Mouse (Mus musculus) lung, embryonic 16.5 days (tissue): ENCODE measurements at regions not wholly inside any gene's neighbourhood (a gene's known extent, or its start where the extent isn't known, plus 50 kb on each side); places are given as distances from the start of the nearest gene placed in this dataset.

Experiments used
- ATAC-seq: fragments of 200-750 bp; cut with Nextera tagmentation; 2 replicates; pipeline ENCODE4 v1.8.0; 2017; ENCODE audit warnings: low read depth, mild to moderate bottlenecking, moderate library complexity
- H3K27ac ChIP-seq: fragments of 300-500 bp; sonication (generic); 2 replicates; pipeline ENCODE4 v1.5.1; 2014; ENCODE audit warnings: mild to moderate bottlenecking, control low read depth, low read length
- H3K27me3 ChIP-seq: fragments of 300-500 bp; sonication (generic); 2 replicates; pipeline ENCODE4 v1.6.1; 2014; ENCODE audit warnings: low read depth, low read length, mixed read lengths; ENCODE audit not compliant: control insufficient read depth, insufficient read depth
- H3K36me3 ChIP-seq: fragments of 300-500 bp; sonication (generic); 2 replicates; pipeline ENCODE4 v1.6.1; 2014; ENCODE audit warnings: low read length; ENCODE audit not compliant: control insufficient read depth, insufficient read depth
- H3K4me1 ChIP-seq: fragments of 300-500 bp; sonication (generic); replicated peaks from 2 replicates; pipeline ENCODE4 v1.6.1; 2014; ENCODE audit warnings: low read length, mixed read lengths; ENCODE audit not compliant: control insufficient read depth, insufficient read depth
- H3K4me2 ChIP-seq: fragments of 300-500 bp; sonication (generic); 2 replicates; pipeline ENCODE4 v1.6.1; 2014; ENCODE audit warnings: low read depth, low read length, control low read depth
- H3K4me3 ChIP-seq: fragments of 300-500 bp; sonication (generic); 2 replicates; pipeline ENCODE4 v1.5.1; 2014; ENCODE audit warnings: mild to moderate bottlenecking, low read length, control low read depth
- H3K9ac ChIP-seq: fragments of 300-500 bp; sonication (generic); 2 replicates; pipeline ENCODE4 v1.6.1; 2014; ENCODE audit warnings: low read length, control low read depth
- H3K9me3 ChIP-seq: fragments of 300-500 bp; sonication (generic); 2 replicates; pipeline ENCODE4 v1.6.1; 2016; ENCODE audit warnings: low read length; ENCODE audit not compliant: control insufficient read depth
- WGBS: fragments of 180-500 bp; shearing (Covaris S2); extraction: QIAGEN DNeasy Blood & Tissue Kit; methylation state at CpG from one replicate; pipeline ENCODE4 v1.1.7; 2014; 5-methylcytosine and 5-hydroxymethylcytosine counted together

DNA sequence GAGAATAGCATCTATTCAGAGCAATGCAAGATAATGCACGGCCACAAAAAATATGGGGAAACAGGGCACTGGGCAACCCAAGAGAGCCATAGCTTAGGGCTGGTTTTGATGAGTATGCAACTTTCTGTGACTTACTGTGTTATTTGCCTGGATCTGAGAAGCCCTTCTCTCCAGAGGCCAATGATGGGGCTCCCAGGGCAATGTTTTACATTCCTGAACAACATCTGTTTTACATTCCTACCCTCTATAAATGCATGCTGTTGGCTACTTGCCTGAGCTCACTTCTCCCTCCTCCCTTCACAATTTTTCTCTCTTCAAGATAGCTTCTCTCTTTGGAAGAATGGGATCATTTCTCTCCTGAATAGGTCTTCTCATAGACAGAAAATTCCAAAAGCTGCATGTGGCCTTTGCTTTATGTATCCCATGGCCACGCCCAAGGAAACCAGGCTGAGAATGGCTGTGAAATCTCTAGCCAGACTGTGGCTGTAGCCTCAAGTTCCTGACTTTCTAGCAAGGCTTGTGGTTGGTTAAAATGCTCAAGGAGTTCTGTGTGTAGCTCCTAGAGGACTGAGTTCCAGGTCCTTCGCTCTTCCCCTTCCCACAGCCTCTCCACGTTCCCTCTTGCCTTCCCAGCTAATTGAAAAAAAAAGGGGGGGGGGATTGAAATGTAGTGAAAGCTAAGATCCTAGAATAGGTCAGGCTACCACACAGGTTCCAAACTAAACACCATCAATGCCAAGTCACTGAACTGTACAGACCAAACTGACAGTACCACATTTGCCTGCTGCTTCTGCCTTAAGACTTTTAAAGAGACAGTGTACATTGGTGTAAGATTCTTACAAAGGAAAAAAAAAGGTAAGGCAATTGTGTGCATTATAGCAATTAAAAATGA lies 312.7 kb upstream of the Auts2 start:
- ATAC-seq: peak; percentile 51; the same call in 1 of the 2 replicates
- no peak overlapping the region for H3K4me2 ChIP-seq
- WGBS: 76% methylated on average over 4 of the region's 4 CpGs

DNA sequence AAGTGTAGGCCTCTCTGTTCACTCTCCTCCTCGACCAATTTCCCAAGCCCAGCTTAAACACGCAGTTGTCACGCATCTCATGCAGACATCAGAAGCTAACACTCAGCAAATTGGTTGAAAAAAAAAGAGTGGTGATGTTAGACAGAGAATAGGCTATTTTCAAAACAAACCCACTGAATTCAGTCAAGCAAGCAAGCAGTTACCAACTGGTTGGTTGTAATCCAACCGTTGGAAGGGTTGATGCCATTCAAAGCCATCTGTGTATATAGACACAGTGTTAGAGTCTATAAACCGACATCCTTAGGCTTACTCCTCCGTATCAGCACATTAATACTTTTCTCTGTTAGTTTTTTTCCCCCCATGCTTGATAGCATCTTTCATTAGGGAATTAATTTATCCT lies 307.6 kb upstream of the Auts2 start:
- Histone ChIP-seq H3K36me3 (no peaks in the 10 kb centered on the region), H3K4me1 (no peaks in the 10 kb centered on the region), H3K27me3 (no peaks in the 10 kb centered on the region), H3K9me3 (no peaks in the 10 kb centered on the region), H3K4me3 (no peak overlapping the region), H3K9ac (no peak overlapping the region), H3K27ac (no peak overlapping the region), H3K4me2 (no peak overlapping the region)
- WGBS: 73% methylated on average over 6 of the region's 6 CpGs
- ATAC-seq: no peak

More for the DNA sequence above, 312.7 kb upstream of the Auts2 start:
- H3K27ac ChIP-seq: no peak overlapping the region
- H3K4me3 ChIP-seq: no peak overlapping the region
- no peaks in the 10 kb centered on the region for H3K9me3 ChIP-seq
- H3K9ac ChIP-seq: no peak overlapping the region
- no peaks in the 10 kb centered on the region for H3K4me1 ChIP-seq
- no peaks in the 10 kb centered on the region for H3K36me3 ChIP-seq
- no peaks in the 10 kb centered on the region for H3K27me3 ChIP-seq

- no peak for ATAC-seq
- H3K4me1 ChIP-seq: no peaks in the 10 kb centered on the region
- no peaks in the 10 kb centered on the region for H3K36me3 ChIP-seq
- H3K27me3 ChIP-seq: no peaks in the 10 kb centered on the region
- H3K9ac ChIP-seq: no peak overlapping the region
- no peak overlapping the region for H3K4me3 ChIP-seq
- no peak overlapping the region for H3K27ac ChIP-seq
- 48% methylated on average over 3 of the region's 3 CpGs for whole genome bisulfite sequencing
- H3K4me2 ChIP-seq: no peak overlapping the region
- H3K9me3 ChIP-seq: no peaks in the 10 kb centered on the region
Measured at GRCm38 (mm10) chr5:132848086-132848485, 304.9 kb upstream of the Auts2 start.

DNA sequence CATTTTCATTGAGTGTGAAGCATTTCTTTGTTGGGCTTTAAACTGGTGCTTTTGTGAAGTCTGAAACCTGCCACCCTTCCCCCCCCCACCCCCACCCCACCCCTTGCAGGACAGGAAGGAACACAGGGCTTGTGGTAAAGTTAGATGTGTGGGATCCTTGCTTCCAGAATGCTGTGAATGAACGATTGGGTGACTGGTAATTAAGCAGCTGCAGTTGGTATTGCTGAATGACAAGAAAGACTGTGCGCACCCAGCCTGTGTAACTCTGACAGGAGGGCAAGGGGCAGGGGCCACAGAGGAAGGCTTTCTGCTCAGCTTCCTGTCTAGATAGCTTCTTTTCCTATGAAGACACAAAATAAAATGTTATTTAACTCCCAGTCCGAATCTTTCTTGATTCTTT lies 300.1 kb upstream of the Auts2 start:
- Histone ChIP-seq H3K9ac (no peak overlapping the region), H3K9me3 (no peaks in the 10 kb centered on the region), H3K27ac (no peak overlapping the region), H3K4me1 (no peaks in the 10 kb centered on the region), H3K4me2 (no peak overlapping the region), H3K4me3 (no peak overlapping the region), H3K27me3 (no peaks in the 10 kb centered on the region), H3K36me3 (no peaks in the 10 kb centered on the region)
- ATAC-seq: no peak
- 35% methylated on average over 3 of the region's 3 CpGs for WGBS

- Histone ChIP-seq H3K4me1 (no peaks in the 10 kb centered on the region), H3K4me2 (no peak overlapping the region), H3K27ac (no peak overlapping the region), H3K27me3 (no peaks in the 10 kb centered on the region), H3K4me3 (no peak overlapping the region), H3K36me3 (no peaks in the 10 kb centered on the region), H3K9me3 (no peaks in the 10 kb centered on the region), H3K9ac (no peak overlapping the region)
- no peak for ATAC-seq
- WGBS: 89% methylated on average over 3 of the region's 3 CpGs
Measured at GRCm38 (mm10) chr5:132841794-132842193, 298.6 kb upstream of the Auts2 start.

DNA sequence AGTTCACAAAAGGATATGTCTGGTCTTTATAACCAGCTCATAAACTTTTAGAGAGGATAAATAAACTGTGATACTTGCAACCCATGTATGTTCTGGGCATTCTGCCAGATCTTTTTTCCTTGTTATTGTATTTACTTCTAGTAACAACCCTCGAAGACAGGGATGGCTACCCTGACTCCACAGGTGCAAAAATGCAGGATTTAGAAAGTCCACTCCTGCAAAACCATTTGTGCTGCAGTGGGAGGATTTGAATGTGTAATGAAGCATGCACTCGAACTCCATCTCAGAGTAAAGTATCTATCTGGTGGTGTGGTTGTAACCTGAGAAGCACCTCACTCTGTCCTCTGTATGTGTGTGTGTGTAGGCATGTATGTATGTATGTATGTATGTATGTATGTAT lies 294.3 kb upstream of the Auts2 start:
- Histone ChIP-seq H3K27me3 (no peaks in the 10 kb centered on the region), H3K4me1 (no peaks in the 10 kb centered on the region), H3K27ac (no peak overlapping the region), H3K4me2 (no peak overlapping the region), H3K9me3 (no peaks in the 10 kb centered on the region), H3K9ac (no peak overlapping the region), H3K4me3 (no peak overlapping the region), H3K36me3 (no peaks in the 10 kb centered on the region)
- WGBS: 20% methylated on average over 2 of the region's 2 CpGs
- ATAC-seq: no peak

DNA sequence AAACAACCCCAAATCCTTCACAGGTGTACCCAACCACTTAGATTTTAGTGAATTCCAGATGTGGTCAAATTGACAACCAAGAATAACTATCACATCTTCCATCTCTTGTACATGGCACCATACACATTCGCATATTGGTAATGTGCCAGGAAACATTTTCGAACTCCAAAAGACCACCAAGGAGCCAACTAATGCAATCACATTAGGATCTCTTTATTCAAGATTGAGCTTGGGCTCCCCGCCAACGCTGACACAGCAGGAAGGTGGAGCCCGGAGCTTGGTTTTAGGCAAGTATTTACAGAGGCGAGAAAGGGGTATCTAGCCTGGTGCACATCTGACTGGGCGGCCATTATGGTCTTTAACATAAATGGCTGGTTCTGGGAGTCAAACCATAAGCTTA lies 285.8 kb upstream of the Auts2 start:
- WGBS: 64% methylated on average over 7 of the region's 7 CpGs

DNA sequence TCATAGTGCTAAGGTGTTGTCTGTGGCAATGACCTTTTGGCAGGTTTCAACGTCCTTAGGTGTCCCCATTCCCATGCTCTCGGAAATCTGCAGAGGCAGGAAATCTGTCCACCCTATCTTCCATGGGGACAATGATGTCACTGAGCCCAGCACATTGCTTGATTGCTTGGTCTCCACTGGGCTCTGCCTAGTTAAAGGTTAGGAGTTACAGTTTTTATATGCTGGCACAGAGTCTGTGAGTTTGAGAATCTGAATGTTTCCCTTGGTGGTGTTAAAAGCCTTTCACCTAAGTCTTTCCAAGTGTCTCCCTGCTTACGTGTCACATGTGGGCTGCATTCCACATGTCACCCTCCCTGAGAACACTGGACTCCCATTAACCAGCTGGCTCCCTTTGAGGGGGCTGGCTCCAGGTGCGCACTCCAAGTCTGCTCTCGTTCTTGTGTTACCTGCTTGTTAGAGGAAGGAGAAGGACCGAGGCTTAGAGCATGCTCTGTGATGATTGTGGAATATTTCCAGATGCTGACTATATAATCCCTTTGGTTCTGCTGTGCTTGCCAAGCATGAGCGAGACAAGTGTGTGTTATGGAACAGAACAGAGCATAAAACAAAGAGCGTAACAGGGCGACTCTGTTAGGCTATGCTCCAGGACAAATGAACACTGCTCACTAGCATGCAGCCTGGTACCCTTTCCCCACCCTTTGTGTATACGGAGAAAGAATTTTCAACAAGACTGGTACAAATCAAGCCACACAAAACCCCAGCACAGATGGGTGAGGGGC lies 284.6 kb upstream of the Auts2 start:
- H3K27me3 ChIP-seq: no peaks in the 10 kb centered on the region
- no peaks in the 10 kb centered on the region for H3K9me3 ChIP-seq
- no peak overlapping the region for H3K9ac ChIP-seq
- H3K4me1 ChIP-seq: no peaks in the 10 kb centered on the region
- H3K27ac ChIP-seq: no peak overlapping the region
- H3K4me2 ChIP-seq: no peak overlapping the region
- 69% methylated on average over 10 of the region's 10 CpGs for WGBS
- no peak for ATAC-seq
- H3K36me3 ChIP-seq: no peaks in the 10 kb centered on the region
- H3K4me3 ChIP-seq: no peak overlapping the region

More for the DNA sequence above, 285.8 kb upstream of the Auts2 start:
- Histone ChIP-seq H3K4me1 (no peaks in the 10 kb centered on the region), H3K27me3 (no peaks in the 10 kb centered on the region), H3K4me3 (no peak overlapping the region), H3K4me2 (no peak overlapping the region), H3K27ac (no peak overlapping the region), H3K9ac (no peak overlapping the region), H3K9me3 (no peaks in the 10 kb centered on the region), H3K36me3 (no peaks in the 10 kb centered on the region)
- no peak for ATAC-seq

DNA sequence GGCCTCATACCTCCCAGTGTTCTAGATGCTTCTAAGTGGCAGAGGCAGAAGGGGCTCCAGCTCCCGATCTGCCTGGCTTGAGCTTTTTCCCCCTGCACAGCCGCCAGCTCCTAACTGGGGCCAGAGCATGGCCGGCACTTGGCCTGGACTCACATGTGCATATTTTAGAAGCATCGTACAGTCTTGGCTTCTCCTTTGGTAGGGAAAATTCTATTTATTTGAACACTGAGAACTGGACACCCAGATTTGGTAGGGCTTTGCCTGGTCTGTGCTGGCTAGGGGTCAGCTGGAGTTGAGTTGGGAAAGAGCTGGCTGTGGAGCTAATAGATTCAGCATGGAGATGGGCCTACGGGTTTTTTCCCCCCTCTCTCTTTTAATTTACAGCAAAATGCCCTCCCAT lies 282.9 kb upstream of the Auts2 start:
- no peak for ATAC-seq
- WGBS: 78% methylated on average over 5 of the region's 5 CpGs

More for the DNA sequence above, 282.9 kb upstream of the Auts2 start:
- no peak overlapping the region for H3K4me3 ChIP-seq
- H3K36me3 ChIP-seq: no peaks in the 10 kb centered on the region
- no peaks in the 10 kb centered on the region for H3K27me3 ChIP-seq
- no peaks in the 10 kb centered on the region for H3K4me1 ChIP-seq
- no peaks in the 10 kb centered on the region for H3K9me3 ChIP-seq
- H3K4me2 ChIP-seq: no peak overlapping the region
- H3K9ac ChIP-seq: no peak overlapping the region
- H3K27ac ChIP-seq: no peak overlapping the region
